Mouse (Mus musculus): ENCODE measurements around the gene 6820408C15Rik.

DNA sequence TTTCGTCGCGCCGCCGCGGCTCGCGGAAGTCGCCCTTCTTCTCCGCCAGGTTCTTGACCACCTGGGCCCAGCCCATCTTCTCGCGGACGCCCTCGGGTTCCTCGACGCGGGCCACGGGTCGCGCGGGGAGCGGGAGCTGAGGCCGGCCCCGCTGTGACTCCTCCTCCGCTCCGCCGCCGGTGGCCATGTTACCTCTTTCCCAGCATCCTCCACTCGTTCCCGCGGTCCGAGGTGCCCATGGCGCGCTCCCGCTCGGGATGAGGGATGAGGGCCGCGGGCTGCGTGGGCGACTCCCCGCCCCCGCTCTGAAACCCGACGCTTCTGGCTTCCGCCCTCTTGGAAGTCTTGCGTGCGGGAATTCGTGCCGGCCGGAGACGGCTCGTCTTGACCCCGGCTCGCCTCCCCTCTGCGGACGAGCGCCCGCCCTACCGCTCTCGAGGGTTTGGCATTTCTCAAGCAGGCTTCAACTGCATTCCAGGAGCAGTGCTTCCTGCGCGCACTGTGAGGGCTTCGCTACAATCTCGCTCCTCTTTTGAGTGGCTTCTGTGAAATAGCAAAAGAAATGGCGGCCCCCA, 709 bp upstream of the 6820408C15Rik start, which contains the start of gene Zcchc3:
- TF ChIP-seq GATA1 (IDR thresholded peaks at IDR 0.05; ENCODE audit: low read length) (no peak), TAL1 (IDR thresholded peaks at IDR 0.05; ENCODE audit: low read length) (no peak)
